Mouse (Mus musculus) heart, postnatal 36 days (tissue): ENCODE results near the gene Gpc5. TPM values are rescaled to one million over a fixed set of nuclear protein-coding genes. Genes with fewer than 3 reads are reported as not detected.

Experiments used
- DNase-seq, 2 experiments: peaks; one replicate each; pipeline ENCODE4 v3.0.0; 2021 to 2022
- intact Hi-C: fragments of 180-260 bp; cut with DNase I; formaldehyde crosslinking; loops from one replicate; pipeline ENCODE4 v1.15.1; 2025
- microRNA-seq, 2 experiments: library from miRNA; unstranded; fragments of <30 nt; microRNA quantifications; one replicate each; pipeline ENCODE4 v1.2.0; 2021; ENCODE audit warnings: borderline number of aligned reads in 2 of 2
- total RNA-seq, 2 experiments: library from RNA; stranded (reverse); gene quantifications; 2 replicates each; pipeline ENCODE4 v1.2.3; 2021

The Gpc5 gene
- total RNA-seq, 2 experiments from 2014 or later = not detected

GRCm38 (mm10) chr14:116559990-116560389 is 1468.0 kb downstream of the Gpc5 start:
- intact Hi-C loops = loop anchor here (5.0 to 10.0 kb wide), 2 partner anchors 1325 to 1377 kb away; no protein-coding TSS in a partner anchor
- peak in 1 of 2 experiments; percentile 7 for DNase-seq

Small RNA genes within 50 kb of the gene (microRNA-seq; reads per million reads assigned to microRNA genes)
- 3,090 to 3,376 reads per million in 2 experiments for gene Mir17
- gene Mir18 = 136 to 160 reads per million in 2 experiments
- 0 to 0.67 reads per million in 2 experiments for gene Mir19a
- gene Mir19b-1 = 0 to 1.4 reads per million in 2 experiments
- gene Mir20a = 1,511 to 1,594 reads per million in 2 experiments
- gene Mir92-1 = 2,834 to 3,897 reads per million in 2 experiments
